Mouse (Mus musculus) intestine, postnatal 0 days (tissue): ENCODE results near the gene Gsto1. TPM values are rescaled to one million over a fixed set of nuclear protein-coding genes. Genes with fewer than 3 reads are reported as not detected.
"Not testable (repeated sequence)": the region's sequence is repeated elsewhere in the genome, so short reads cannot be mapped to it uniquely, and the experiment has no call there.

Experiments used
- ATAC-seq: fragments of 200-750 bp; cut with Nextera tagmentation; 2 replicates; pipeline ENCODE4 v1.8.0; 2017; ENCODE audit warnings: mild to moderate bottlenecking, moderate TSS enrichment, moderate library complexity
- H3K27ac ChIP-seq: fragments of 300-500 bp; sonication (generic); 2 replicates; pipeline ENCODE4 v1.5.1; 2014; ENCODE audit warnings: mild to moderate bottlenecking, low read depth, low read length, moderate library complexity
- H3K27me3 ChIP-seq: fragments of 300-500 bp; sonication (generic); replicated peaks from 2 replicates; pipeline ENCODE4 v1.6.1; 2014; ENCODE audit warnings: low read length, mixed read lengths; ENCODE audit not compliant: control insufficient read depth, insufficient read depth
- H3K36me3 ChIP-seq: fragments of 300-500 bp; sonication (generic); 2 replicates; pipeline ENCODE4 v1.6.1; 2014; ENCODE audit warnings: mild to moderate bottlenecking, moderate library complexity; ENCODE audit not compliant: control insufficient read depth, insufficient read depth
- H3K4me1 ChIP-seq: fragments of 300-500 bp; sonication (generic); replicated peaks from 2 replicates; pipeline ENCODE4 v1.6.1; 2014; ENCODE audit warnings: antibody characterized with exemption, low read length, mixed read lengths; ENCODE audit not compliant: control insufficient read depth, insufficient read depth
- H3K4me2 ChIP-seq: fragments of 300-500 bp; sonication (generic); replicated peaks from 2 replicates; pipeline ENCODE4 v1.6.1; 2014; ENCODE audit warnings: low read depth, mild to moderate bottlenecking, moderate library complexity
- H3K4me3 ChIP-seq: fragments of 300-500 bp; sonication (generic); 2 replicates; pipeline ENCODE4 v1.5.1; 2014; ENCODE audit warnings: low read depth, low read length
- H3K9ac ChIP-seq: fragments of 300-500 bp; sonication (generic); 2 replicates; pipeline ENCODE4 v1.6.1; 2014; ENCODE audit warnings: mild to moderate bottlenecking, low read depth, low read length
- H3K9me3 ChIP-seq: fragments of 300-500 bp; sonication (generic); 2 replicates; pipeline ENCODE4 v1.6.1; 2016; ENCODE audit warnings: mixed run types; ENCODE audit not compliant: control insufficient read depth
- CTCF ChIP-seq: sonication (generic); IDR thresholded peaks from 2 replicates; pipeline ENCODE4 v1.5.1; 2016; ENCODE audit warnings: low read depth, mild to moderate bottlenecking, control low read depth, antibody characterized with exemption, moderate library complexity
- WGBS: fragments of 180-500 bp; shearing (Covaris S2); extraction: QIAGEN DNeasy Blood & Tissue Kit; methylation state at CpG from one replicate; pipeline ENCODE4 v1.1.7; 2014; 5-methylcytosine and 5-hydroxymethylcytosine counted together
- polyA plus RNA-seq: library from polyadenylated mRNA; unstranded; fragments of >200 nt; fragmentation: Nextera tagmentation; extraction: Ambion mirVana; gene quantifications from 2 replicates; pipeline ENCODE4 v1.2.1, GENCODE M21; 2015

Gene Gsto1
- polyA plus RNA-seq, 1 experiment from 2014 or later = 742 TPM

DNA sequence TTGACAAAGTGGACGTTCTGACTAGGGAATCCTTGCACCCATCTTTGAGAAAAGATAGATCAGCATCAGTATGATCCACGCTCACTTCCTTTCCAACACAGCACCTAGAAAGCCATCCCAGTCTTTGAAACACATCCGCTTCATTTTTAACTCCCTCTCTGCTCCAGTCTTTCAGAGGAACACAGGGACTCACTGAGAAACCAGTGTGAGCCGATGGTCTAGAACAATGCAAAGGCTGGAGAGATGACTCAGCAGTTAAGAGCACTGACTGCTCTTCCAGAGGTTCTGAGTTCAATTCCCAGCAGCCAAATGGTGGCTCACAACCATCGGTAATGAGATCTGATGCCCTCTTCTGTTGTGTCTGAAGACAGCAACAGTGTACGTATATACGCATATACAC lies 19.0 kb upstream of the Gsto1 start:
- WGBS = 88% methylated on average over 7 of the region's 7 CpGs
- Histone ChIP-seq H3K4me1 (no peaks in the 10 kb centered on the region), H3K9ac (no peak overlapping the region), H3K4me2 (no peak overlapping the region), H3K27ac (no peak overlapping the region), H3K36me3 (no peaks in the 10 kb centered on the region), H3K9me3 (no peaks in the 10 kb centered on the region), H3K4me3 (no peak overlapping the region), H3K27me3 (0 out of 2 replicates have a peak, but pooled peaks cover 12% of the 10 kb centered on the region)
- TF ChIP-seq CTCF = no peak
- no peak for ATAC-seq

DNA sequence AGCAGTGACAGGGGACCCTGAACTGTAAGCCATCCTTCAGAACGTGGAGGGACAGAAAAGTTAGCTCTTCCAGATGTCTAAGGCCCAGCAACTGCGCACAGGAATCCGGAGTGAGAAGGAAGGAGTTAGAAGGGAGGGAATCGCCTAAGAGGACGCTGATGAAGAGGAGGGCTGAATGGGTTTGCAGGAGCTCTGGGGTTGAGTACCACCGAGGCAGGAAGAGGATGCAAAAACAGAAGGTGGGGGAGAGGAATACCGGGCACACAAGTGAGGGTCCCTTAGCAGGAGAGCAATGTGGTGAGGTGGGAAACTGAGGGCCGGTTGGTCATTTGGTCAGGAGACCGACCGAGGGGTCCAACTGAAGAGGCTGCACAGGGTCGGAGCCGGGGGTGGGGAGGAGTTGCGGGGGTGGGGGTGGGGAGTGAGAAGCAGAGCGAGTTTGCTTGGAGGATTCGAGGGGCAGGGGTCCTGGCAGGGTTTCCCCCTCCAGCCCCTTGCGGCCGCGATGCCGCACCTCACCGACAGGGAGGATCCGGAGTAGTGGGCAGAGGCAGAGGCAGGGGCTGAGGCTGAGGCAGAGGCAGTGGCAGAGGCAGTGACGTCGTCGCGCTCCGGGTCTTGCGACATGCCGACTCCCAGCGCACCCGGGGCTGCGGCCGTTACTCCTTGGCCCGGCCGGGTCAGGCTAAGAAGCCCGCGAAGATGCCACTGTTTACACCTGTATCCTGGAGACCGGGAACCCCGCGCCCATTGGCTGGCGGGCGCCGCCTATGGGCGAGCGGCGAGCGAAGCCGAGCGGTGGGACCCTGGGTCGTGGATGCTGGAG lies 17.9 kb upstream of the Gsto1 start:
- Histone ChIP-seq H3K36me3 (no peaks in the 10 kb centered on the region), H3K4me2 (peak overlapping the region; percentile 82), H3K4me3 (peak overlapping the region; percentile 42), H3K9ac (no peak overlapping the region), H3K9me3 (no peaks in the 10 kb centered on the region), H3K27ac (no peak overlapping the region), H3K4me1 (no peaks in the 10 kb centered on the region), H3K27me3 (0 out of 2 replicates have a peak, but pooled peaks cover 12% of the 10 kb centered on the region)
- peak; percentile 65 for TF ChIP-seq CTCF
- 5% methylated on average over 49 of the region's 49 CpGs for WGBS
- ATAC-seq = peak; percentile 87

DNA sequence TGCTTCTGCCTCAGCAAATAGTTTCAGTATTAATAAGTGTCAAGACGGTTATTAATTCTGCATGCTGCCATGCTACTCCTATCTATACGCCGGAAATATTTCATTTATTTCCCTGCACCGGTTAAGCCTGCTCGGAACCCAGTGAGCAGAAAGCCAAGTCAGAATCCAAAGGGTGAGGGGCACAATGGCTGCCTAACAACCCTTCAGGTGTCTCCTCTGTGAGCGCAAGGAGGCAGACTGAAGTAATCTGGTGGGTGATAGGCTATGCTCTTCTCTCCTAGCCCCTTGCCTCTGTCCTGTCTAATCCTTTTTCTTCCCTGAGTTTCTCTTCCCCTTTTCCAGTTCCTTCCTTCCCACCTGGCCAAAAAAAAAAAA lies 17.3 kb upstream of the Gsto1 start:
- 0 out of 2 replicates have a peak, but pooled peaks cover 12% of the 10 kb centered on the region for H3K27me3 ChIP-seq
- no peak for ATAC-seq
- H3K36me3 ChIP-seq = no peaks in the 10 kb centered on the region
- H3K9me3 ChIP-seq = no peaks in the 10 kb centered on the region
- no peak overlapping the region for H3K9ac ChIP-seq
- H3K27ac ChIP-seq = no peak overlapping the region
- no peaks in the 10 kb centered on the region for H3K4me1 ChIP-seq
- H3K4me2 ChIP-seq = peak overlapping the region; percentile 82
- peak overlapping the region; percentile 42 for H3K4me3 ChIP-seq
- TF ChIP-seq CTCF = no peak
- WGBS = 2% methylated on average over 6 of the region's 6 CpGs

GRCm38 (mm10) chr19:47841234-47841633 lies 13.5 kb upstream of the Gsto1 start:
- H3K36me3 ChIP-seq, ATAC-seq, H3K9me3 ChIP-seq, H3K4me2 ChIP-seq, H3K9ac ChIP-seq, H3K4me3 ChIP-seq, H3K4me1 ChIP-seq, H3K27ac ChIP-seq: not testable (repeated sequence)
- 0 out of 2 replicates have a peak, but pooled peaks cover 12% of the 10 kb centered on the region for H3K27me3 ChIP-seq
- 81% methylated on average over 13 of the region's 15 CpGs for WGBS

DNA sequence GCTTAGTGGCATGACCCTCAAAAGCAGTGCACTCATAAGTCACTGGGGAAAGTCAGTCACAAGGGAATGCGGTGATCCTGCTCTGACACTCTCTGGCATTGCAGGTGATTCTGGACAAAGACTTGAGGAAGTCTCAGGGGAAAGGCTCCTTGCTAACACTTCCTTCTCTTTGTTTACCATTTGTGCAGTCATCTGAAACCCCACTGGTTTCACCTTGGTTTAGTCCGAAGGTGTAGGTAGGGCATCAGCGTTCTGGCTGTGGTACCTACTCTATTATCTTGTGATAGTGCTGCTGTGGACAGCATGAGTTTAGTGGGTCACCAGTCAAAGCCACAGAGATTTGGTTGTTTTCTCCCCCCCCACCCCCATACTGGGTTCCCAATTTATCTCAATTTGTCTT lies 5.0 kb upstream of the Gsto1 start:
- ATAC-seq = no peak
- Histone ChIP-seq H3K9me3 (no peaks in the 10 kb centered on the region), H3K9ac (no peak overlapping the region), H3K4me3 (no peak overlapping the region), H3K4me2 (no peak overlapping the region), H3K27ac (no peak overlapping the region), H3K36me3 (no peaks in the 10 kb centered on the region), H3K27me3 (no peaks in the 10 kb centered on the region), H3K4me1 (no peaks in the 10 kb centered on the region)
- no peak for TF ChIP-seq CTCF
- 88% methylated on average over 3 of the region's 3 CpGs for WGBS

GRCm38 (mm10) chr19:47852131-47852530 lies 2.6 kb upstream of the Gsto1 start:
- not testable (repeated sequence) for H3K4me2 ChIP-seq, H3K4me1 ChIP-seq, H3K9me3 ChIP-seq, H3K9ac ChIP-seq, H3K27ac ChIP-seq, H3K36me3 ChIP-seq, H3K27me3 ChIP-seq, ATAC-seq, H3K4me3 ChIP-seq
- WGBS = 60% methylated on average over 3 of the region's 3 CpGs
